Mouse (Mus musculus): ENCODE measurements at regions not wholly inside any gene's neighbourhood (a gene's known extent, or its start where the extent isn't known, plus 50 kb on each side); places are given as distances from the start of the nearest gene placed in this dataset.

DNA sequence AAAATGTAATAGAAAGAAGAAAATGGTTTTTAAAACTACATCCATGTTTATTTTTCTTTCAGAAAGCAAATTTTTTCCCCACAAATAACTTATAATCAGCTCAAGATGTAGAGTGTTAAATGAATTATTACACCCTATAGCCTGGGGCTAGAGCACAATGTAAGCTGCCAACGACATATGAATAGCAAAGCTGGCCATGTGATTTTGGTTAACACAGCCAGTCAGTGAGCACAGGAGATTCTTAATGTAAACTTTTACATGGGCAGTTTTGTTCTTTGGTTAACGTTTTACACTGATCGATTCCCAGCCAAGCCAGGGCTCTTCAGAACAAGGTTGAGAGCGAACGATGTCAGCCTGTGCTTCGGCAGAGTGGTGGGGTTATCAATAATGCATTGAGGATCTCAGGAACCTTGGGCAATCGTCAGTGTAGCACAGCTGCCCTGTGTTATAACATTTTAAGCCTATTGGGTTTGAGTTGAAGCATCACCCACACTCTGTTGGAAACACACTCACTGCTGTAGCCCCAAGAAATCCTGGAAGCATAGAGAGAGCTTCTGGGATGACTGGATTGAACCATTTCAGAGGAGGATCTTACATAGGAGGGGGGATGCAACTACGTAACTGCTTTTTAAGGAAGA lies 196.6 kb downstream of the Gm11146 start:
- TF ChIP-seq POLR2A (IDR thresholded peaks at IDR 0.05; ENCODE audit: low read depth, low read length) (no peak), CTCF (conservative IDR thresholded peaks at IDR 0.05; ENCODE audit: insufficient read depth, insufficient read length, low read depth, low read length) (no peak)

Data from kidney, adult 2 months (tissue).